In the genomic region with DNA sequence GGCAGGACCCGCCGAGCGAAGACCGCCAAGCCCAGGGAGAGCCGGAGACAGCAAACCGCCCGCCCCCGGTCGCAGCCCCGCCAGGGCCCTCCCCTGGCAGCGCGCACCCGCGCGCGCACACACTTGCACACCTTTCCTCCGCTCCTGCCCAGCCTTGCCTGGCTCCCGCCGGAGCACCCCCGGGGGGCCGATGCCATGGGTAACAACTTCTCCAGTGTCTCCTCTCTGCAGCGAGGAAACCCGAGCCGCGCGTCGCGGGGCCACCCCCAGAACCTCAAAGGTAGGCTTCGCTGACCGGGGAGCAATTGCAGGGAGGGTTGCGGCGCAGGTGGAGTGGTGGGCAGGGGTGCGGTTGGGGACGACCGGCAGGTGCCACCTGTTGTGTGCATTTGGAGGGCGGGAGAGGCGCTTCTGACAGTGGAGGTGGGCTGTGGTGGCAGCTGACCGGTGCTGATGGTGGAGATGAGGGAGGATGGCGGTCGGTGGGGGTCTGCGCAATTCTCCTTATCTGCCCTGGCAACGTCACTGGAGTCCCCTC, we compare ENCODE assay signal across 10 mouse cellular contexts. TPM values are rescaled to one million over a fixed set of nuclear protein-coding genes. Genes with fewer than 3 reads are reported as not detected.
A peak's percentile ranks its signal among the peaks of the same experiment; 100 is the strongest.
DNase-seq lines count a peak whose midpoint lies in the region; ATAC-seq lines count a peak whose summit lies in the region.
"Had no signal": no experiment of that assay in that cellular context is flagged by ENCODE, and none has a peak within 500 bp of the region (broad histone marks: within the 10 kb centered on the region; RNA-seq: fewer than 3 reads in every experiment).

No protein-coding gene starts in this region.

- H3K4me1 ChIP-seq in heart, embryonic 14.5 days (ENCODE audit: control insufficient read depth in 2 of 2, insufficient read depth in 2 of 2, low read length in 2 of 2), result peaks cover 0 to 6% of the 10 kb centered on the region in 2 experiments; a peak in 3 of 4 replicates
- peaks cover 15% of the 10 kb centered on the region for H3K4me1 ChIP-seq in midbrain, embryonic 16.5 days (ENCODE audit: control insufficient read depth, insufficient read depth, low read length)

- peak overlapping the region; percentile 100 for H3K4me2 ChIP-seq in heart, embryonic 14.5 days (ENCODE audit: low read length)
- H3K4me2 ChIP-seq in midbrain, embryonic 16.5 days (ENCODE audit: low read length), result peak overlapping the region; percentile 85

- peak overlapping the region; percentile 73 for H3K9ac ChIP-seq in heart, embryonic 14.5 days (ENCODE audit: low read length)
- peak overlapping the region; percentile 81 for H3K9ac ChIP-seq in midbrain, embryonic 16.5 days (ENCODE audit: low read depth, low read length)

- H3K36me3 ChIP-seq in heart, embryonic 14.5 days (ENCODE audit: control insufficient read depth, insufficient read depth, low read length), result no peaks in the 10 kb centered on the region
- H3K36me3 ChIP-seq in midbrain, embryonic 16.5 days (ENCODE audit: control insufficient read depth, insufficient read depth, low read length), result no peaks in the 10 kb centered on the region

- peaks cover 6% of the 10 kb centered on the region; the same call in 1 of the 2 replicates for H3K9me3 ChIP-seq in heart, embryonic 14.5 days (ENCODE audit: control insufficient read depth, low read length)
- peaks cover 4% of the 10 kb centered on the region; the same call in 1 of the 2 replicates for H3K9me3 ChIP-seq in midbrain, embryonic 16.5 days (replicated peaks; ENCODE audit: control insufficient read depth, low read length, poor library complexity, severe bottlenecking)

- H3K4me3 ChIP-seq in heart, embryonic 14.5 days (ENCODE audit: control insufficient read depth in 1 of 2, insufficient read depth in 1 of 2, low read depth in 1 of 2, low read length in 2 of 2), result peak overlapping the region; percentile 60 to 69
- H3K4me3 ChIP-seq in midbrain, embryonic 16.5 days (ENCODE audit: low read depth, low read length), result peak overlapping the region; percentile 84

- 1% methylated on average over 39 of the region's 42 CpGs for WGBS in heart, embryonic 14.5 days
- WGBS in midbrain, embryonic 16.5 days, result under 1% methylated on average over 38 of the region's 42 CpGs

- no peak overlapping the region for H3K27ac ChIP-seq in heart, embryonic 14.5 days (replicated peaks in 1 of 2; ENCODE audit: control insufficient read depth in 1 of 2, insufficient read depth in 1 of 2, low read depth in 2 of 2, low read length in 2 of 2)
- H3K27ac ChIP-seq in midbrain, embryonic 16.5 days (ENCODE audit: low read length), result peak overlapping the region; percentile 84

- peak; percentile 7 for DNase-seq in CD4-positive, CD25-positive, alpha-beta regulatory T cell, adult 2 months (ENCODE audit: low read depth, low spot score)
- peak; percentile 43 for DNase-seq in urinary bladder, adult 2 months (ENCODE audit: low spot score)
- no peak for DNase-seq in urinary bladder, postnatal 10 days (ENCODE audit: low spot score)
- DNase-seq in left cerebral cortex, adult 18-20 months (ENCODE audit: low spot score in 2 of 2), result peak; percentile 41 to 55
- DNase-seq in spleen, postnatal 36 days (ENCODE audit: low spot score in 2 of 2), result no peak

- ATAC-seq in CD4-positive, CD25-positive, alpha-beta regulatory T cell, adult 4 months, result no peak
- no peak for ATAC-seq in heart, embryonic 14.5 days (ENCODE audit: insufficient number of reproducible peaks, insufficient read depth, low FRiP score, low read depth)
- ATAC-seq in midbrain, embryonic 16.5 days, result peak; percentile 61

- peaks cover 37% of the 10 kb centered on the region for H3K27me3 ChIP-seq in heart, embryonic 14.5 days (ENCODE audit: control insufficient read depth, insufficient read depth, low read length)
- 0 out of 2 replicates have a peak, but pooled peaks cover 4% of the 10 kb centered on the region for H3K27me3 ChIP-seq in midbrain, embryonic 16.5 days (ENCODE audit: control insufficient read depth, insufficient read depth, low read depth, low read length)

RNA-seq across cellular contexts. Expression of gene Neurl1a, which starts 0.7 kb away (rescaled TPM):
- polyA plus RNA-seq in CD4-positive, CD25-positive, alpha-beta regulatory T cell, adult 4 months (2017; shearing (Covaris generic)), result under 1 TPM; 0.20 to 0.47 TPM
- 22.5 and 31.0 TPM in 2 replicates for polyA plus RNA-seq in urinary bladder, adult 2 months (2012; rRNA removed)
- 1.3 and 1.4 TPM in 2 replicates for polyA plus RNA-seq in heart, embryonic 14.5 days (2014; fragmentation: Nextera tagmentation; extraction: Ambion mirVana)
- total RNA-seq in left cerebral cortex, adult 18-20 months (2021), result 100 to 1,000 TPM; 183 to 194 TPM
- polyA plus RNA-seq in midbrain, embryonic 16.5 days (2015; fragmentation: Nextera tagmentation; extraction: Ambion mirVana), result 15.3 and 15.4 TPM in 2 replicates

RNA-seq across cellular contexts. Expression of gene Calhm3, which starts 21.8 kb away (rescaled TPM):
- polyA plus RNA-seq in CD4-positive, CD25-positive, alpha-beta regulatory T cell, adult 4 months (2017; shearing (Covaris generic)), result not detected
- polyA plus RNA-seq in urinary bladder, adult 2 months (2012; rRNA removed), result not detected in 2 replicates
- polyA plus RNA-seq in heart, embryonic 14.5 days (2014; fragmentation: Nextera tagmentation; extraction: Ambion mirVana), result not detected in 2 replicates
- total RNA-seq in left cerebral cortex, adult 18-20 months (2021), result not detected
- not detected in 2 replicates for polyA plus RNA-seq in midbrain, embryonic 16.5 days (2015; fragmentation: Nextera tagmentation; extraction: Ambion mirVana)
- total RNA-seq: neutrophil, adult 5-6 weeks had no signal
- polyA plus RNA-seq: frontal cortex, adult 2 months had no signal

RNA-seq across cellular contexts. Expression of gene Calhm1, which starts 35.3 kb away (rescaled TPM):
- not detected for polyA plus RNA-seq in CD4-positive, CD25-positive, alpha-beta regulatory T cell, adult 4 months (2017; shearing (Covaris generic))
- not detected in 2 replicates for polyA plus RNA-seq in urinary bladder, adult 2 months (2012; rRNA removed)
- not detected in 2 replicates for polyA plus RNA-seq in heart, embryonic 14.5 days (2014; fragmentation: Nextera tagmentation; extraction: Ambion mirVana)
- not detected for total RNA-seq in left cerebral cortex, adult 18-20 months (2021)
- polyA plus RNA-seq in midbrain, embryonic 16.5 days (2015; fragmentation: Nextera tagmentation; extraction: Ambion mirVana), result not detected in 2 replicates
- total RNA-seq: neutrophil, adult 5-6 weeks had no signal
- polyA plus RNA-seq: frontal cortex, adult 2 months had no signal

RNA-seq across cellular contexts. Expression of gene Calhm2, which starts 41.2 kb away (rescaled TPM):
- 10 to 100 TPM; 13.0 to 27.1 TPM for polyA plus RNA-seq in CD4-positive, CD25-positive, alpha-beta regulatory T cell, adult 4 months (2017; shearing (Covaris generic))
- polyA plus RNA-seq in urinary bladder, adult 2 months (2012; rRNA removed), result 16.2 and 16.9 TPM in 2 replicates
- polyA plus RNA-seq in heart, embryonic 14.5 days (2014; fragmentation: Nextera tagmentation; extraction: Ambion mirVana), result 1.7 and 2.4 TPM in 2 replicates
- 1 to 10 TPM; 8.2 to 9.5 TPM for total RNA-seq in left cerebral cortex, adult 18-20 months (2021)
- 0.89 and 1.1 TPM in 2 replicates for polyA plus RNA-seq in midbrain, embryonic 16.5 days (2015; fragmentation: Nextera tagmentation; extraction: Ambion mirVana)

Comparison
In these comparisons a context has a peak if more than half of its experiments do, and no peak if none do; other contexts are left out.
1. DNase-seq: peak in CD4-positive, CD25-positive, alpha-beta regulatory T cell, adult 2 months (single experiment), urinary bladder, adult 2 months (single experiment) and left cerebral cortex, adult 18-20 months (2 of 2); none in urinary bladder, postnatal 10 days (single experiment) and spleen, postnatal 36 days (0 of 2).